Mouse (Mus musculus) erythroblast, embryonic 14.5 days (primary cell): ENCODE data around the gene Rhbdl1.

Experiments used
- GATA1 ChIP-seq: IDR thresholded peaks from 2 replicates; pipeline ENCODE4 v1.6.1; 2012; ENCODE audit warnings: low read length, inconsistent platforms, mixed read lengths
- TAL1 ChIP-seq: IDR thresholded peaks from 3 replicates; pipeline ENCODE4 v1.6.1; 2012; ENCODE audit warnings: low read length, inconsistent platforms, mixed read lengths

GRCm38 (mm10) chr17:25867836-25868600, 30.9 kb upstream of the Rhbdl1 start:
- TF ChIP-seq GATA1 (no peak), TAL1 (no peak)
